Mouse (Mus musculus): ENCODE results near the gene Thegl.

DNA sequence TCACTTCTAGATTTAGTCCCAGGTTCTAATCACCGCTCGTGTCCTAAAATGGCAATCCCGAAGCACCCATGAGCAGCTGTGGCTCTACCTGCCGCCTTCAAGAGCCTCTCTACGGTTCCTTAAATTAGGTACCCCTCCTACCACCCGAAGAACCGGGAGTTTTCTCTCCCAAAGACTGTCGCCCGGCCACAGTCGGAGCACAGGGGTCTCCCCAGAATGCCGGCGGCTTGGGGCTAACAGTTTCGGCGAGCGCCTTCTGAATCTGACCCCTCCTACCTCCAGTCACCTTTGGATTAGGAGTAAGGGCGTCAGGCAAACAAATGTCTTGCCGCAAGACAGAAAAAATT, 41.6 kb upstream of the Thegl start:
- TF ChIP-seq CTCF (IDR thresholded peaks at IDR 0.05; ENCODE audit: low read depth), result no peak
- TF ChIP-seq EP300 (IDR thresholded peaks at IDR 0.05; ENCODE audit: low read depth), result no peak

All from heart, postnatal 0 days (tissue).